Mouse (Mus musculus): ENCODE results near the gene Tmem107.

Tmem107 gene

DNA sequence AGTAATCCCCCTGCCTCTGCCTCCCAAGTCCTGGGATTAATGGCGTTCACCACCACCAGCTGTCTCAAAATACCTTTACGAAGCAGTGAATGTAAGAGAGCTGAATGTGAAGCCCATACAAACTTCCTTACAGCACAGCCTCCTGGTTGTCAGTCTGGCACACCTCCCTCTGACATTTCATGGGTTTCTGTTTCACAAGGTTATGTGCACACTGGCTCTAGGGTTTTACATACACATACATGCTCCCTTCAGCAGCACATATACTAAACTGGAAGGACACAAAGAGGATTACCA lies 4.1 kb downstream of the Tmem107 start:
- DNase-seq (ENCODE audit: low spot score in 2 of 2), result no peak

DNA sequence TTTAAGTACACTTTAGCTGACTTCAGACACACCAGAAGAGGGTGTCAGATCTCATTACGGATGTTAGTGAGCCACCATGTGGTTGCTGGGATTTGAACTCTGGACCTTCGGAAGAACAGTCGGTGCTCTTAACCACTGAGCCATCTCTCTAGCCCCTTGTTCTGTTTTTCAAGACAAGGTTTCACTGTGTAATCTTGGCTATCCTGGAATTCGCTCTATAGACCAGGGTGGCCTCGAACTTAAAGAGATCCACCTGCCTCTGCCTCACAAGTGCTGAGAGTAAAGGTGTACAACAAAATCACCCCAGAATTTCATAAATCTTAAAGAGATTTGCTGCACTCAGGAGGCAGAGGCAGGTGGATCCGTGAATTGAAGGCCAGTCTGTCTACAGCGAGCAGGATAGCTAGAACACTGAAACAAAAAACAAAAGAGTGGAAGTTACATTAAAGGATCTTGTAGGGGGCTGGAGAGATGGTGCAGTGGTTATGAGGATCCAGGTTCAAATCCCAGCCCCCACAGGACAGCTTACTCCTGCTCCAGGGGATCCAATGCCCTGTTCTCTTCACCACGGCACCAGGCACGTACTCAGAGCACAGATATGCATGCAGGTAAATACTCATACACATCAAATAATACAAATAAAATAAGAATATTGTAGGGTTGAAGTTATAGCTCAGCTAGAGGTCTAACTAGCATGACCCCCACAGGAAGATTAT lies 5.3 kb downstream of the Tmem107 start:
- no peak for DNase-seq (ENCODE audit: low spot score in 2 of 2)

DNA sequence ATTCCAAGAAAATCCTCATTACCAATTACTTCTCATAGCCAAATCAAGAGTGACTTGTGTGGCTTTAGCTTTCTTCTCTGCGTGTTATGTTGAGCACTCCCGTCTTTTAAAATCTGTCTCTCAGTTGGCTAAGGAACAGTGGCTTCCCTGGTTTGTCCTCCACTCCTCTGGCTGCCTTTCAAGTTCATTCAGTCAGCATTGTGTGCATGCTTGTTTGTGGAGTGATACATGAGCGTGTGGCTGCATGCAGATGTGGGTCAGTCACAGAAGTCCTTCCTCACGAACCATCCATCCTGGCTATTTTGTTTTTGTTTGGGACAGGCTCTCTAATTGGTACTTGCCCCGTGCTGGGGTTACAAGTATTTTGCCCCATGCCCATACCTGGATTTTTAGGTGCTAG lies 6.0 kb downstream of the Tmem107 start:
- no peak for DNase-seq (ENCODE audit: low spot score in 2 of 2)

DNA sequence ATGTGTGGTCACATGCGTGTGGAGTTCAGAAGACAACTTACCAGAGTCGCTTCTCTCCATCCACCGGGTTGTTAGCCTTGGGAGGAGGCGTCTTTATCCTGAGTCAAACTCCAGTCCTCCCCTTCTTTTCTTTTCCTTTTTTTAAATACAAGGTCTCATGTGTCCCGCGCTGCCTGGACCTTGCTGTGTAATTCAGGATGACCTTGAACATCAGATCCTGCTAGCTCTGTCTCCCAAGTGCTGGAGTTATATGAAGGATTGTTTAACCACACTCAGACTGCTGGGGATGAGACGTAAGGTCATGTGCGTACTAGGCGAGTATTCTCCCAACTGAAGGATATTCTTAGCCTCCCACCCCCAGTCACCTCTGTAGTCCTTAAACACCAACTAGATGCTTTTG lies 6.7 kb downstream of the Tmem107 start:
- no peak for DNase-seq (ENCODE audit: low spot score in 2 of 2)

DNA sequence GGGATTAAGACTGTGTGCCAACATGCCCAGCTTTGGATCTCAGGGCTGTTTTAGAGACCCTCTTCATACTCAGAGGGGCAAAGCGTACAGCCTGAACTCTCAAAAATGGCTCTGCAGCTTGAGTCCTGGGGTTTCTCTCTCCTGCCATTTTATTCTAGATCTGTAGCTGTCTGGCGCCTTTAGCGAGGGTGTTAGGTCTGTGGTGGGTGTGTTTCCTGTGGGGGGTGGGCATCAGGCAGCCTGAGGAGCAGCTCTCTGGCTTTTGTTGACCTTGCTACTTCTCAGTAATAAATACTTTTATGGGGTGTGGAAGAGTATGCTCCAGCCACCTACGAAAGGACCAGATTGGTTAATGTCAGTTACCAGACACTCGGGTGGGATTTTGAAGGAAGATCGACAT lies 7.4 kb downstream of the Tmem107 start:
- no peak for DNase-seq (ENCODE audit: low spot score in 2 of 2)

DNA sequence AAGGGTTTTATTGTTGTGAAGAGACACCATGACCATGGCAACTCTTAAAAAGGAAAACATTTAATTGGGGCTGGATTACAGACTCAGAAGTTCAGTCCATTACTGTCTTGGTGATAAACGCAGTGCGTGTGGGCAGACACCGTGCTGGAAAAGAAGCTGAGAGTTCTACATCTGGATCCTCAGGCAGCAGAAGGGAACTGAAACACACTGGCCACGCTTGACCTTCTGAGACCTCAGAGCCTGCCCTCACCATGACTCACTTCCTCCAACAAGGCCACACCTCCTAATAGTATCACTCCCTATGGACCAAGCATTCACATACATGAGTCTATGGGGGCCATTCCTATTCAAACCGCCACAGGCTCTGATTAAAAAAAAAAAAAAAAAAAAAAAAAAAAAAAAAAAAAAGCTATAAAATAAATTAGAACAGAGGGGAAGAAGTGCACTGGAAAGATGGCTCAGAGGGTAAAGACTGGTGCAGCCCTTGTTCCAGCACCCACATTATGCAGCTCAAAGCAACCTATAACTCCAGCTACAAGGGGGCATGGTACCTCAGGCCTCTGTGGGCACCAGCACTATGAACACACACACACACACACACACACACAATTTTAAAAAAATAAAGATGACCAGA lies 8.3 kb downstream of the Tmem107 start:
- no peak for DNase-seq (ENCODE audit: low spot score in 2 of 2)

DNA sequence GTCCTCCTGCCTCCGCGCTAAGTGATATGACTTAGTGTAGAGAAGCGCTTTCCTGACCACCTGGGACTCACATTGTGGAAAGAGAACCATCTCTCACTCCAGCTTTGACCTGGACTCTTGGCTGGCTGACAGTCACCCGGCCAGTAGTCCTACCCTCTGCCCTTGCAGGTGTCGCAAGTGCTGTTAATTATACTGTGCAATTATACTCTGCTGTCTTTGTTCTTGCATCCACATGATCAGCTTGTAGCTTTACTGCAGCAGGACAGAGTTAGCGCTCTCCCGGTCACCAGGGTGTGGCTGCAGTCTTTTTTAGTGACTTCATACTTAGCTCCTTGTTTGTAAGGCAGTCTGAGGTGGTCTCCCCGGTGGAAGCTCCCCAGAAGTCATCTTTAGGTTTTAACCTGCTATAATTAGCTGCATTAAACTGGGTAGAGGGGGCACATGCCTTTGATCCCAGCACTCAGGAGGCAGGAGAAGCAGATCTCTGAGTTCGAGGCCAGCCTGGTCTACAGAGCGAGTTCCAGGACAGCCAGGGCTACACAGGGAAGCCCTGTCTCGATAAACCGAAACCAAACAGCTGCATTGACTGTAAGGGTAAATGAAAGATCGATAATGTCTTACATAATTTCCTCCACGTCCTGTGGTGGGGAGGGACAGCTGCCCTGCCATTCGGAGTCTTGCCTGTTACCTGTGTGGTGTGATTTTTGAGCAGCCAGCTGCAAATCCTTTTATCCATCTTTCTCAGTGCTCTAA lies 9.7 kb downstream of the Tmem107 start:
- DNase-seq (ENCODE audit: low spot score in 2 of 2), result no peak

DNA sequence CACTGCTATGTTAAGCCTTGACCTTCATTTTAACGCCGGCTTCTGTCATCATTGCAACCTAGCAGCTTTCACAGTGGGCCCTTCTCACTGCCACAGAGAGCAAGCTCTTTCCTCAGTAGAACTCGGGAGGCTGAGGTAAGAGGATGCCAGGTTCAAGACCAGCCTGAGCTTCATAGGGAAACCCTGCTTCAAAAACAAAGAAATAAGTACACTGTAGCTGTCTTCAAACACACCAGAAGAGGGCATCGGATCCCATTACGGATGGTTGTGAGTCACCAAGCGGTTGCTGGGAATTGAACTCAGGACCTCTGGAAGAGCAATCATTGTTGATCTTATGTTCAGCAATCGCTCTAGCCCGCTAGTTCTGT lies 10.2 kb downstream of the Tmem107 start:
- no peak for DNase-seq (ENCODE audit: low spot score in 2 of 2)

DNA sequence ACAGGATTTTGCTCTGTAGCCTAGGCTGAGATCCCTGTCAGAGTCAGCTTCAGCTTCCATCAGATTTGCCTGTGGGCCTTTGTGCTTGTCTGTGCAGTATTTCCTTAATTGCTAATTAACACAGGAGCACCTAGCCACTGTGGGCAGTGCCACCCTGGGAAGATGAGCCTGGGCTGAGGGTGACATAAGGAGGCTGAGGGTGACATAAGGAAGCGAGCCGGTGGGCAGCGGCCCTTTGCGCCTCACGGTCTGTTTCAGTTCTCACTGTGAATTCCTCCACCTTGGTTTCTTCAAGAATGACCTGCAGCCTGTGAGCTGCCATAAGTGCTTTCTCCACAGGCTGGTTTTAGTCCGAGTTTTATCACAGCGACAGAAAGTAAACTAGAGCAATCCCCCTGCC lies 11.0 kb downstream of the Tmem107 start:
- DNase-seq (ENCODE audit: low spot score in 2 of 2), result peak in 1 of 2 experiments; percentile 58

DNA sequence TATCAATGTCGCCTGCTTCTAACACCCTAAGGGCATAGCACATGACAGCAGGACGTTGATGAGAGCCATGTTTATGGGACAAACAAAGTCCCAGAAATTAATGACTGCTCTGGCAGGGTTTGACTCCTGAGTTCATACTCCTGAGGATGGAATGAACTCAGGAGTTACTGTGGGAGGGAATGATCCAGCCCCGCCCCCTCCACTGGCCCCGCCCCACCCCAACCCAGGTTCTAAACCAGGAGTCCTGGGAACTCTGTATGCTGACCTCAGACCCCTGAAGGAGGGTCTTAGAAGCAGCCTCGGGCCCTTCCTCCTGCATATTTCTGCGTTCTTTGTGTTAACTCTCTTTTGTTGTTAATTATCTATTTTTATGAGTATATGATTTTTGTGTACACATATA lies 15.0 kb downstream of the Tmem107 start:
- DNase-seq (ENCODE audit: low spot score in 2 of 2), result no peak

DNA sequence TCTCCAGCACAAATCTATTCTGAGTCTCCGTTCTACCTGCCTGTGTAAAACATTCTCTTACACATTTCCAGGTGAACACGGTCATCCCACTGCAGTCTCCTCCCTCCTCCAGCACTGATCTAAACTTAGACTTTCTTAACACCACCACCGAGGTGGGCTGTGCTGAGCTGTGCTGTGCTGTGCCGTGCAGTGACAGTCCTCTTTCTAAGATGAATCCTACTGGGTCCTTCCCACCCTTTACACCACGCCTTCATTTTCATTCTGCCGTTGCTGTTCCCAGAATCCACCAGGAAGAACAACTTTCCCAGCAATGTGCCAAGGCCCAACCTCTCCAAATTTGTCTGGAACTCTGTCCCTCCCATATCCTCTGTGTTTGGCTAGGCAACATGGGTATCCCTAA lies 15.8 kb downstream of the Tmem107 start:
- DNase-seq (ENCODE audit: low spot score in 2 of 2), result no peak

DNA sequence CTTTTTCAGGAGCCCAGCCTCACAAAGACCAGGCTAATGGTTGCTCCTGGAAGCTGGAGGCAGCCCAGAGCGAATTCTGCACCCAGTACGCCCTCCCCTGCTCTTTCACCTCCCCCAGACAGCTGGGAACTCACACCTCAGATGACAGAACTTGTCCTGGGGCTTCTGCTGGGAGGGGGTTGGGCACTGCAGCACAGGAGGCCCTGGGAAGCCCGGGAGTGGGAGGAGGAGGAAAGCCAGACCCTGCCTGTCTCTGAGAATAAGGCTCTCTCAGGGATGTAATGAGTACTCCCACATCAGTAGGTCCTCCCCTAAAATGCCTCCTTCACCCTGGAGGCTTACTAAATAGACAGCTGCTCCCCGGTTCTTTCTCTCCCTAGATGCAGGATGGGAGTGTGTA lies 16.5 kb downstream of the Tmem107 start:
- DNase-seq (ENCODE audit: low spot score in 2 of 2), result peak in 1 of 2 experiments; percentile 55

DNA sequence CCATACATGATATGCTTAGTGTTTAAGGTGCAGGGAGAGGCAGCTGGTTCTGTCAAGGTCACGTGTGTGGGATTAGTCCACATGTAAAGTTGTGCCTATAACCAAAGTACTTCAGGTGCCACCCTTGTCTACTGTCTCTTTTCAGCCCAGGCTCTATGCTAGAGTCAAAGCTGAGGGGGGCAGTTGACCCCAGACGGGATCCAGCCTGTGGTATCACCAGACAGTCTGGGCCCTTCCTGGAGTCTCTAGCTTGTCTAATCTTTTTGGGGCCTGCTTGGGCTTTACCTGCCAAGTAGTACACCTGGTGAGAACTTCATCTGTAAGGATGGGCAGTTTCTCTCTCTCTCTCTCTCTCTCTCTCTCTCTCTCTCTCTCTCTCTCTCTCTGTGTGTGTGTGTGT lies 17.0 kb downstream of the Tmem107 start:
- peak in 1 of 2 experiments; percentile 54 for DNase-seq (ENCODE audit: low spot score in 2 of 2)

DNA sequence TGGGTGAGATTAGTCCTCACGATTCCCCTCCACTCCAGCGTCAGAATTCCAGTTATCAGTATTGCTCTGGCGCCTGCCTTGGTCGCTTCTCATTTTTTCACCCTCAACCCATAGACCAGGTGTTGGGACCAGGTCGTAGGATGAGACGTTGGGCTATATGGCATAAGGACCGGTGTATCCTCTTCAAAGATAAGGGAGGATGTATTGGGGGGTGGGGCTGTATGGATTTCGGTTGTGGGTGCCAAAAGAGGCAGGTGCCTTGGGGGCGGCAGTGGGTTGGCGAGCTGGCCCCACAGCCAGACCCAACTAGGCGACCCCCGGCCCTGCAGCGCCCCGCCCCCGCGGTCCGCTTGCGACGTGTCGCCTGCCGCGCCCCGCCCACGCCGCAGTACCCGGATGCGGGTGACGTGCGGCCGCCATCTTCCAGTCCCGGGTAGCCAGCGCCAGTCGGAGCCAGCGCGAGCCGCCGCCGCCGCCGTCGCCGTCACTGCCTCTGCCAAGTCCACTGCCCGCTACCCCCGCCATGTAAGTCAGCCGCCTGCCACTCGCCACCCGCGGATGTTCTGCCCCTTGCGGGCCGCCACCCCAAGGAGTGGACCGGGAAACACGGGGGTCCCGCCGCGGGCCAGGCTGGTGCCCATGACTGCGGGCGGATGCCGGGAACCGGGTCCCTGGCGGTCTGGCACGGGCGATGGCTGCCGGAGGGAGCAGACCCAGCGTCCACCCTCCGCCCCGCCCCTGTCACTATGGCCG lies 17.7 kb downstream of the Tmem107 start, which contains the start of gene Vamp2:
Gene Vamp2, plus strand, starts transcription at position 388 of the 753 bp plus-strand sequence.
- peak; percentile 84 to 95 for DNase-seq (ENCODE audit: low spot score in 2 of 2)

DNA sequence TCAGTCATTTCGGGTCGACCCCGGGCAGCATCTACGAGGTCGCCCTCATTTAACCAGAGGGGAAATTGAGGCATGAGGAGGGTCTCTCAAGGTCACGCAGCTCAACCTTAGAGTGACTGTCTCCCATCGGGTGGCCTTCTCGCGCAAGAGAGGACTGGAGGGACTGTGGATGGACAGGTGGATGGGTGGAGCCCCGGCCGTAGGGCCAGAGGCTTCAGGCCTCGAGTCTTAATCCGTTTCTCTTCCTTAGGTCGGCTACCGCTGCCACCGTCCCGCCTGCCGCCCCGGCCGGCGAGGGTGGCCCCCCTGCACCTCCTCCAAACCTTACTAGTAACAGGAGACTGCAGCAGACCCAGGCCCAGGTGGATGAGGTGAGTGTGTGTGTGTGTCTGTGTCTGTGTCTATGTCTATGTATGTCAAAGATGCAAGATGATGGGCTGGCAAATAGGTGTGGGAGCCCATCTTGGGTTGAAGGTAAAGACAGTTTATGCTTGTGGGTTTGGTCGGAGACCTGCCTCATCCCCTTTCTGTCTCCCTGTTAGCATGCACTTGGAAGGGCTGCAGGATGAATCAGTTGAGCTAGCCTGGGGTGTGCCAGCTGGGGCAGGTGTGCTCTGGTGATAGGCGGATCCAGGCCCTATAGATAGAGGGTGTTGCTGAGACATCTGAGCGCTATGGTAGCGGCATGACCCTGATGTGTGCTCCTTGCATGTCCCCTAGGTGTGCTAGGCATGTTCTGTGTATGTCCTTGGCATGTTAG lies 18.4 kb downstream of the Tmem107 start:
- DNase-seq (ENCODE audit: low spot score in 2 of 2), result peak; percentile 48 to 76

DNA sequence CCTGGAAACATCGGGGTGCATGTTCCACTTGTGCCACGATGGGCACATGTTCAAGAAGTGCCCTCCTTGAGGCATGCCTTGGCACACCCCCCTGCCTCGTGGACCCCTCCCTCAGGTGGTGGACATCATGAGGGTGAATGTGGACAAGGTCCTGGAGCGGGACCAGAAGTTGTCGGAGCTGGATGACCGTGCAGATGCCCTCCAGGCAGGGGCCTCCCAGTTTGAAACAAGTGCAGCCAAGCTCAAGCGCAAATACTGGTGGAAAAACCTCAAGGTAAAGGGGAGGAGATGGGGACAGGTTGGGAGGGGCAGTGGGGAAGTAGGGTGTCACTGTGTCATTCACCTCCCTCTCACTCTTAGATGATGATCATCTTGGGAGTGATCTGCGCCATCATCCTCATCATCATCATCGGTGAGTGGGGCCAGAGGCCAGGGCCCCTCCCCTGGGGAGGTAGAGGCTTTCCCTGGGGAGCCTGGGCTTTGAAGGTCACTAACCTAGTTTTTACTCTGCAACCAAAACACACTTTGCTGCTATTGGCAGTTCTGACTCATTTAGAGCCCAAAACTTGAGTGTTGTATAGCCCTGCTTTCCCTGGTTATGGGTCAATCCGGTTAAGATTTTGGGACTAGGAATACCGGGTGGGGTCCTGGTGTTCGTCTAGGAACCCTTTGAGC lies 19.1 kb downstream of the Tmem107 start:
- DNase-seq (ENCODE audit: low spot score in 2 of 2), result peak in 1 of 2 experiments; percentile 71

DNA sequence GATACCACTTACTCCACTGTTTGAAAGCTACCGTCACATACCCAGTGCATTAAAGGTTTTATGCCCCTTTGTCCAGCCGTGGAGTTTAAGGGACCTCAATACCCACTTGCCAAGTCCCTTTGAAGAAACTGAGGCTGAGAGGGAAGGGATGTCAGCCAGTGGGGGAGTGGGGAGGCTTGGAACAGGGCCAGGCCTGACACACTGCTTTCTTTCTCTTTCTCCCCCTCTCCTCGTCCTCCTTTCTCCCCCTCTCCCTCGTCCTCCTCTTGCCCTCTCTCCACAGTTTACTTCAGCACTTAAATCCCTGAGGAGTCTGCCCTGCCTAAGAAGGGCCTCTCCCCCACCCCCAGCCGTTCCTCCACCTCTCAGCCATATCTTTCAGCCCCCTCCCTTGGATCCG lies 19.8 kb downstream of the Tmem107 start:
- DNase-seq (ENCODE audit: low spot score in 2 of 2), result peak in 1 of 2 experiments; percentile 54

DNA sequence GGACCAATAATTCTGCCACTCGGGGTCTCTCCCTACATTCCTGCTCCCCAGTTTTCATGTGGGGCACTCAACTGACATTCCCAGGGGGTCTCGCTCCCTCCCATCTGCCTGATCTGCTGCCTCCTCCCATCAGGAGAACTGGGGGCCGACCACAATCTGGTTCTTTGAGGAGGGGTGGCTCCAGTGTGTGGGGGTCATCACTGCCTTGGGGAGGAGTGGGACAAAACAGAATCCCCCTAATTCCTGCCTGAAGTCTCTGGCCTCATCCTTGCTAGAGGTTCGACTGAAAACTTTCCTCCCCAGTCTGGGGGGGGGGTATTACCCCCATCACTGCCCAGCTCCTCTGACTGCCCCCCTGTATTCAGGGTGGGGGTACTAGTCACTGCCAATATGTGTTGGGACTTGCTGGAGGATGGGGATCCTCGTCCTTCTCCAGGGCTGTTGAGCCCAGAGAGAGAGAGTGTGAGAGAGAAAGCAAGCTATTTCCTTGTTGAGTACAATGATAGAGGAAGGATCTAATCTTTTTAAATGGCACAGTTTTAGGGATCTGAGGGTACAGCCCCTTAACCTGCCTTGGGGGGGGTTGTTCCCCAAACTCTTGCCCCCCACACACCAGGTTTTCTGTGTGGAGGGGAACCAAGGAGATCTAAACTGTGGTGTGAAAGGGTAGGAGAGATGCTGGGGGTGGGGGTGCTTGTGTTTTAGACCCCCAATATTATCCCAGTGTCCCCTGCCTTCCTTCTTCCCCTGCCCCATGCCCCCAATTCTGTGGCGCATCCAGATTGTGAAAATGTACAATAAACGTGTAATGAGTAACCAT lies 21.2 kb downstream of the Tmem107 start:
- DNase-seq (ENCODE audit: low spot score in 2 of 2), result peak in 1 of 2 experiments; percentile 61

DNA sequence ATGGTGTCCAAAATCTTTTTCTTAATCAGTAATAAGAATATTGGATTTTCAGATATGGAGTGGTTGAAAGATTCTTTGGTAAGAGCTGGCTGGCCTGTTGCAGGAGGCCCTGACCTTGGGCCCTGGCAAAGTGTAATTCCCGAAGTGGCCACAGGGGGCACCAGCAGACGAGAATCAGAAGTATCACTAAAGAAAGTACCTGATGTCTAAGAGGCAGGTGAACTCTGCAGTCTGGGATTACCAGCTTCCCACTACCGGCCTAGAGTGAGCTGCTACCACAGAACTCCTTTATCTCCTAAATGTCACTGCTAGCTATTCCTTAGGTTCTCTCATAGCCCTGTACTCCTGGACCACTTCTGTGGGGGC lies 21.8 kb downstream of the Tmem107 start:
- peak; percentile 91 to 98 for DNase-seq (ENCODE audit: low spot score in 2 of 2)

DNA sequence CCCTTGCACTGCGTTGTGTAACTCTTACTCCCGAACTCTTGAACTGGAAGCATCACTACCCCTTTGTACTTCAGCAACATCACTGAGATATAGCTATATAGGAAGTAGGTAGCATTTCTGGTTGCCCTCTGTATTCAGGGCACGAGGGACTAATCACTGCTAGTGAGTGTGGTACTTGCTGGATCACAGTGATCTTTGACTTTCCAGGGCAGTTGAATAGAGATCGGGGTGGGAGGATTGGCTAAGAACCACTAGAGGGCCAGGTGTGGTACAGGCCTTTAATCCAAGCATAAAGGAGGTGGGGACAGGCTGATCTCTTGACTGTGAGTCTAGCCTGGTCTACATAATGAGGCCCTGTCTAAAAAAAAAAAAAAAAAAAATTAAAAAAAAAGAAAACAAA lies 22.3 kb downstream of the Tmem107 start:
- peak in 1 of 2 experiments; percentile 56 for DNase-seq (ENCODE audit: low spot score in 2 of 2)
